ENCODE assay signal across 8 mouse cellular contexts in the genomic region with DNA sequence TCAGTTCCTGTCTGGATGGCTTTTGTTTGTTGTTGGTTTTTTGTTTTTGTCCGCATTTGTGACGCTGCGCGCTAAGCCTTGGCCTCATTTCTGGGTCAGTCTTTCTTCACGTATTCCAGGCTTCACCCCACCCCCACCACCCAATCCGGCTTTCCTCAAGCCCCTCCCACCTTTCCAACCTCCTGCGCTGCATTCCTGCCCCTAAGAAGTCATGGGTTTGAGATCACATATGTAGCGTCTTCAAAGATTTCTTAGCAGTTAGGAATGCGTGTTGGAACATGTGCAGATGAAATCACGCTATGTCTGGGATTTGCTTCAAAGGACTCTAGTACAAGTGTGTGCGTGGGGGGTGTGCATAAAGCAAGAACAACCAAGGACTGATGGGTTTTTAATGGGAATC. TPM values are rescaled to one million over a fixed set of nuclear protein-coding genes. Genes with fewer than 3 reads are reported as not detected.
DNase-seq lines count a peak whose midpoint lies in the region; ATAC-seq and TF ChIP-seq lines count a peak whose summit lies in the region.

No protein-coding gene starts in this region.

- TF ChIP-seq CTCF in layer of hippocampus, adult 2 months (conservative IDR thresholded peaks at IDR 0.05) = no peak

- peak overlapping the region; percentile 78 for H3K27ac ChIP-seq in layer of hippocampus, adult 2 months
- H3K27ac ChIP-seq in embryonic facial prominence, embryonic 11.5 days (replicated peaks; ENCODE audit: low read depth, low read length) = 0 out of 2 replicates have a peak overlapping the region, but pooled peaks have one; percentile 43
- H3K27ac ChIP-seq in intestine, embryonic 14.5 days (ENCODE audit: low read depth) = 0 out of 2 replicates have a peak overlapping the region, but pooled peaks have one; percentile 35
- H3K27ac ChIP-seq in neural tube, embryonic 14.5 days (ENCODE audit: low read depth, low read length) = no peak overlapping the region

- peak overlapping the region; percentile 38 for H3K4me2 ChIP-seq in embryonic facial prominence, embryonic 11.5 days (ENCODE audit: low read depth, low read length)
- peak overlapping the region; percentile 31 for H3K4me2 ChIP-seq in intestine, embryonic 14.5 days (ENCODE audit: low read length)
- H3K4me2 ChIP-seq in neural tube, embryonic 14.5 days (ENCODE audit: low read depth, low read length) = peak overlapping the region; percentile 36

- peak overlapping the region; percentile 23; the same call in 1 of the 2 replicates for H3K9ac ChIP-seq in embryonic facial prominence, embryonic 11.5 days (replicated peaks; ENCODE audit: low read length)
- no peak overlapping the region for H3K9ac ChIP-seq in intestine, embryonic 14.5 days (ENCODE audit: low read length)
- H3K9ac ChIP-seq in neural tube, embryonic 14.5 days (replicated peaks; ENCODE audit: low read depth, low read length) = no peak overlapping the region

- H3K4me3 ChIP-seq in layer of hippocampus, adult 2 months = peak overlapping the region; percentile 43
- no peak overlapping the region for H3K4me3 ChIP-seq in embryonic facial prominence, embryonic 11.5 days (ENCODE audit: low read depth, low read length)
- H3K4me3 ChIP-seq in intestine, embryonic 14.5 days (ENCODE audit: low read depth, low read length) = no peak overlapping the region
- H3K4me3 ChIP-seq in neural tube, embryonic 14.5 days (ENCODE audit: low read depth, low read length) = no peak overlapping the region

- H3K4me1 ChIP-seq in embryonic facial prominence, embryonic 11.5 days (ENCODE audit: control insufficient read depth, insufficient read depth, low read length) = peaks cover 6% of the 10 kb centered on the region
- H3K4me1 ChIP-seq in intestine, embryonic 14.5 days (replicated peaks; ENCODE audit: control insufficient read depth, insufficient read depth, low read length) = peaks cover 41% of the 10 kb centered on the region
- H3K4me1 ChIP-seq in neural tube, embryonic 14.5 days (ENCODE audit: control insufficient read depth, insufficient read depth, low read length) = peaks cover 22% of the 10 kb centered on the region

- peak in 1 of 2 experiments; percentile 16 for DNase-seq in layer of hippocampus, adult 2 months (ENCODE audit: low spot score in 2 of 2)
- no peak for DNase-seq in layer of hippocampus, adult 9-10 months (ENCODE audit: low spot score)
- DNase-seq in embryonic facial prominence, embryonic 11.5 days (ENCODE audit: low spot score) = peak; percentile 60
- DNase-seq in intestine, embryonic 14.5 days (ENCODE audit: low spot score) = no peak
- no peak for DNase-seq in spleen, postnatal 36 days (ENCODE audit: low spot score in 2 of 2)
- DNase-seq in cerebellum, adult 9-10 months = no peak
- DNase-seq in gastrocnemius, postnatal 4 days (ENCODE audit: low spot score in 2 of 2) = no peak

- no peaks in the 10 kb centered on the region for H3K27me3 ChIP-seq in embryonic facial prominence, embryonic 11.5 days (ENCODE audit: control insufficient read depth, insufficient read depth, low read length)
- no peaks in the 10 kb centered on the region for H3K27me3 ChIP-seq in intestine, embryonic 14.5 days (replicated peaks; ENCODE audit: control insufficient read depth, insufficient read depth, low read length)
- H3K27me3 ChIP-seq in neural tube, embryonic 14.5 days (ENCODE audit: control insufficient read depth, insufficient read depth, low read length) = no peaks in the 10 kb centered on the region

- WGBS in embryonic facial prominence, embryonic 11.5 days = 9% methylated on average over 11 of the region's 11 CpGs
- WGBS in intestine, embryonic 14.5 days = 18% methylated on average over 11 of the region's 11 CpGs
- WGBS in neural tube, embryonic 14.5 days = 5% methylated on average over 11 of the region's 11 CpGs

- ATAC-seq in embryonic facial prominence, embryonic 11.5 days (replicated peaks; ENCODE audit: insufficient number of reproducible peaks, low FRiP score, low TSS enrichment, low read depth) = no peak
- ATAC-seq in intestine, embryonic 14.5 days (replicated peaks; ENCODE audit: low FRiP score, low TSS enrichment, low read depth) = no peak
- no peak for ATAC-seq in neural tube, embryonic 14.5 days (ENCODE audit: low read depth)

- H3K36me3 ChIP-seq in embryonic facial prominence, embryonic 11.5 days (replicated peaks; ENCODE audit: control insufficient read depth, insufficient read depth, low read depth, low read length) = no peaks in the 10 kb centered on the region
- H3K36me3 ChIP-seq in intestine, embryonic 14.5 days (ENCODE audit: control insufficient read depth, insufficient read depth, low read length) = no peaks in the 10 kb centered on the region
- no peaks in the 10 kb centered on the region for H3K36me3 ChIP-seq in neural tube, embryonic 14.5 days (ENCODE audit: control insufficient read depth, insufficient read depth, low read length)

- no peaks in the 10 kb centered on the region for H3K9me3 ChIP-seq in embryonic facial prominence, embryonic 11.5 days (replicated peaks; ENCODE audit: control insufficient read depth, low read length)
- H3K9me3 ChIP-seq in intestine, embryonic 14.5 days (ENCODE audit: control insufficient read depth, low read length) = no peaks in the 10 kb centered on the region
- H3K9me3 ChIP-seq in neural tube, embryonic 14.5 days (ENCODE audit: control insufficient read depth, low read length) = no peaks in the 10 kb centered on the region

RNA-seq across cellular contexts. Expression of gene Map2k6, which starts 50.3 kb away (rescaled TPM):
- 10 to 100 TPM; 32.3 to 33.3 TPM for total RNA-seq in layer of hippocampus, adult 2 months (2021)
- polyA plus RNA-seq in embryonic facial prominence, embryonic 11.5 days (2014; fragmentation: Nextera tagmentation; extraction: Ambion mirVana) = 54.0 and 54.3 TPM in 2 replicates
- 25.5 and 26.4 TPM in 2 replicates for polyA plus RNA-seq in intestine, embryonic 14.5 days (2014; fragmentation: Nextera tagmentation; extraction: Ambion mirVana)
- polyA plus RNA-seq in neural tube, embryonic 14.5 days (2014; fragmentation: Nextera tagmentation; extraction: Ambion mirVana) = 22.2 and 24.0 TPM in 2 replicates
- total RNA-seq in gastrocnemius, postnatal 4 days (2021) = 10 to 100 TPM; 13.8 to 16.4 TPM
